Mouse (Mus musculus) thymus, adult 18-20 months (tissue): ENCODE data around the gene Kcnh6.
A peak's percentile ranks its signal among the peaks of the same experiment; 100 is the strongest.
"Not testable (repeated sequence)": the region's sequence is repeated elsewhere in the genome, so short reads cannot be mapped to it uniquely, and the experiment has no call there.

ENCODE experiments used
- DNase-seq, 2 experiments: peaks; one replicate each; pipeline ENCODE4 v3.0.0; 2022; ENCODE audit warnings: mixed read lengths in 2 of 2

The Kcnh6 gene

GRCm38 (mm10) chr11:106065923-106066571 lies 58.1 kb downstream of the Kcnh6 start, which contains the start of gene Taco1:
TSS of gene Taco1 (plus strand) at chr11:106066061.
- DNase-seq = peak; percentile 81 to 82

- DNase-seq = not testable (repeated sequence)
Measured at GRCm38 (mm10) chr11:106066616-106067015, 58.7 kb downstream of the Kcnh6 start.

- no peak for DNase-seq
Measured at GRCm38 (mm10) chr11:106073774-106074173, 65.8 kb downstream of the Kcnh6 start.

GRCm38 (mm10) chr11:106076321-106076720 lies 68.4 kb downstream of the Kcnh6 start:
- peak; percentile 14 to 29 for DNase-seq
